Mouse (Mus musculus) induced T-regulatory cell, adult 2 months (primary cell): Measurements from ENCODE around the gene Bex1.

Experiments
- DNase-seq: peaks from one replicate; pipeline ENCODE4 v3.0.0-alpha.2; 2012; ENCODE audit warnings: low read depth

Gene Bex1

DNA sequence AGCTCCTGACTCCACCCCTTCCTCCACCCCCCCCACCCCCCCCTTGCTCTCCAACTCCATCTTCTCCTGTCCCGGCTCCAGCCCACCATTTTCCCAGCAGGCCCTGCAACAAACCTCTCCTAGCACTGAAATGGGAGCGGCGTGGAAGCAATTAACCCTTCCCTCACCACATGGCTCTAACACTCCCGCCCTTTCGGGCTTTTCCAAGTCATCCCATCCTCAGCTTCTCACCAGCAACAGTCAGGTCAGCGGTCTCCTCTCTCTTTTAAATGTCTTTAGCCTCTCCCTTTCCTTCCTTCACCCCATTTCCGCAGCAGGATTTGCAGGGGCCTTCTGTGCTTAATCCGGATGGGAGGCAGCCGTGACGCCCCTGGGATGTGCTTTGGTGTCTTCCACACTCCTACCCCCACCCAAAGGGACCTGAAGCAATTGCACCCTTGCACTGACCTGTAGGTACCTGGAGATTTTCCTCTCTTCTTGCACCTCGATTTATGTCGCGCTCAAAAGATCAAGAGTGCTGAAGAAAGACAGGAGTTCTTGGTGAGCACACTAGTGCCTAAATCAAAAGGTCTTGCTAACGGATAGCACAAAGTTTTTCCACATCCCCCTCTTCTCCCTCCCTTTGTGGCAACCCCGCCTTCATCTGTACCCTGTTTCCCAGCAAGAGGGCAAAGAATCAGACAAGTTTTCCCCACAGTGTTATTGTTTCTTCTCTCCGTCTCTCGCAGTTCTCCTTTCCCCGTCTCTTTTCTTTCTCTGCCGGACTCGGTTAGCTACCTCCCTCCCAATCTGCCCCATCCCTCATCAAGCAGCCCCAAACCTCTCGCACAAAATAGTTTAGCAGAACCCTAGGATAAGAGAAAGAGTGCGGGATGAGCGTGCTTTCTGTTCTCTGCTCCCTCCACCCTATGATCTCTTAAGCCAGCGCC lies 43.9 kb downstream of the Bex1 start:
- no peak for DNase-seq

DNA sequence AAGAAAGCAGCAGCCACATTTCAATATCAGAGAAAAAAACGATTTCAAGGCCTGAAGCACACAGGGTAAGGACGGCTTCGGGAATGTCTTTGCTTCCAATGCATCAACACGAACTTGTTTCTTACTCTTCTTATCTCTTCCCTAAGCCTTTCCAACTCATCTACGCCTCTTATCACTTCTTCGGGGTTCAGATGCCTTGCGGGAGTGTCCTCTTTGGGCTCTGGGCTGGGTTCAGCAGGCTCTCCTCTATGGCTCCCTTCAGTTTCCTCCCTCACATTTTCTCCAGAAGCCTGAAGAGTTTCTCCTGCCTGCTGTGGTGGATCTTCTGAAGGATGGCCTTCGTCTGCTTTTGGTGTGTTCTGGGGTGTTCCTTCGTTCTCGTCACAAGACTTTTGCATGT lies 44.7 kb downstream of the Bex1 start:
- DNase-seq, result no peak
